Mouse (Mus musculus) ES-E14 (cell line): Measurements from ENCODE around the gene Ccr10.

Experiments
- MAFK ChIP-seq: IDR thresholded peaks from 2 replicates; pipeline ENCODE4 v1.6.1; 2014; ENCODE audit warnings: mild to moderate bottlenecking, low read depth, low read length, inconsistent platforms; ENCODE audit not compliant: insufficient read depth
- ZC3H11A ChIP-seq: IDR thresholded peaks from 2 replicates; pipeline ENCODE4 v1.6.1; 2012; ENCODE audit warnings: low read depth, mild to moderate bottlenecking, inconsistent platforms, low read length, borderline replicate concordance

GRCm38 (mm10) chr11:101178061-101179058, 3.1 kb upstream of the Ccr10 start:
- TF ChIP-seq MAFK (no peak), ZC3H11A (no peak)
